ENCODE assay signal across 8 mouse cellular contexts in genomic region chr16:30374266-30374665, GRCm38 (mm10). TPM values are rescaled to one million over a fixed set of nuclear protein-coding genes. Genes with fewer than 3 reads are reported as not detected.
DNase-seq lines count a peak whose midpoint lies in the region; ATAC-seq lines count a peak whose summit lies in the region.

No protein-coding gene starts in this region.

- no peaks in the 10 kb centered on the region for H3K36me3 ChIP-seq in heart, embryonic 10.5 days
- no peaks in the 10 kb centered on the region for H3K36me3 ChIP-seq in hindbrain, embryonic 15.5 days

- peak; percentile 38; the same call in 1 of the 2 replicates for ATAC-seq in hindbrain, embryonic 15.5 days (ENCODE audit: low FRiP score, low read depth)
- ATAC-seq in megakaryocyte progenitor cell, adult 5-6 weeks (replicated peaks; ENCODE audit: poor library complexity) = peak; percentile 86

- no peak overlapping the region for H3K9ac ChIP-seq in hindbrain, embryonic 15.5 days

- H3K27me3 ChIP-seq in heart, embryonic 10.5 days (ENCODE audit: insufficient read depth, poor library complexity, severe bottlenecking) = no peaks in the 10 kb centered on the region
- H3K27me3 ChIP-seq in hindbrain, embryonic 15.5 days = no peaks in the 10 kb centered on the region

- H3K4me3 ChIP-seq in heart, embryonic 10.5 days = no peak overlapping the region
- H3K4me3 ChIP-seq in hindbrain, embryonic 15.5 days = no peak overlapping the region

- WGBS in heart, embryonic 10.5 days = 75% methylated on average over 3 of the region's 3 CpGs
- 67% methylated on average over 3 of the region's 3 CpGs for WGBS in hindbrain, embryonic 15.5 days

- H3K4me2 ChIP-seq in hindbrain, embryonic 15.5 days = no peak overlapping the region

- H3K27ac ChIP-seq in heart, embryonic 10.5 days = no peak overlapping the region
- H3K27ac ChIP-seq in hindbrain, embryonic 15.5 days (replicated peaks) = no peak overlapping the region

- no peaks in the 10 kb centered on the region for H3K9me3 ChIP-seq in heart, embryonic 10.5 days
- H3K9me3 ChIP-seq in hindbrain, embryonic 15.5 days = no peaks in the 10 kb centered on the region

- H3K4me1 ChIP-seq in heart, embryonic 10.5 days = 0 out of 2 replicates have a peak, but pooled peaks cover 2% of the 10 kb centered on the region
- H3K4me1 ChIP-seq in hindbrain, embryonic 15.5 days (replicated peaks) = no peaks in the 10 kb centered on the region

- peak; percentile 61 to 67 for DNase-seq in heart, adult 18-20 months
- DNase-seq in heart, embryonic 10.5 days (ENCODE audit: low spot score) = no peak
- peak; percentile 43 to 57 for DNase-seq in spleen, postnatal 36 days (ENCODE audit: low spot score in 2 of 2)
- DNase-seq in spleen, adult 18-20 months = no peak
- DNase-seq in cerebellum, adult 8-10 months = peak; percentile 56
- no peak for DNase-seq in frontal cortex, postnatal 14 days (ENCODE audit: low spot score in 2 of 2)

RNA-seq across cellular contexts. Expression of gene Atp13a3, which starts 31.5 kb away (rescaled TPM):
- 10 to 100 TPM; 48.4 to 49.8 TPM for total RNA-seq in heart, adult 18-20 months (2021)
- 12.3 and 13.1 TPM in 2 replicates for polyA plus RNA-seq in heart, embryonic 10.5 days (2016; fragmentation: Nextera tagmentation; extraction: Ambion mirVana)
- polyA plus RNA-seq in hindbrain, embryonic 15.5 days (2015; fragmentation: Nextera tagmentation; extraction: Ambion mirVana) = 8.8 and 9.6 TPM in 2 replicates
- total RNA-seq in megakaryocyte progenitor cell, adult 5-6 weeks (2015) = 121 and 143 TPM in 2 replicates
- 70.9 and 100 TPM in 2 replicates for total RNA-seq in megakaryocyte progenitor cell, adult 5-6 weeks (2017)

Comparison
In these comparisons a context has a peak if more than half of its experiments do, and no peak if none do; other contexts are left out.
1. DNase-seq: peak in heart, adult 18-20 months (2 of 2), spleen, postnatal 36 days (2 of 2) and cerebellum, adult 8-10 months (single experiment); none in heart, embryonic 10.5 days (single experiment), spleen, adult 18-20 months (0 of 2) and frontal cortex, postnatal 14 days (0 of 2).